Mouse (Mus musculus) myocyte (in vitro differentiated cells): ENCODE data around the gene Ahcyl2.

Experiments
- CEBPB ChIP-seq: IDR thresholded peaks from 2 replicates; pipeline ENCODE4 v1.6.1; 2011; ENCODE audit warnings: mild to moderate bottlenecking, moderate library complexity; ENCODE audit not compliant: poor library complexity, insufficient read depth, severe bottlenecking
- E2F4 ChIP-seq: IDR thresholded peaks from one replicate; pipeline ENCODE4 v1.6.1; 2011; ENCODE audit warnings: mild to moderate bottlenecking, control low read depth, moderate library complexity; ENCODE audit not compliant: insufficient read depth
- MAX ChIP-seq: IDR thresholded peaks from one replicate; pipeline ENCODE4 v1.6.1; 2011; ENCODE audit warnings: low read depth, mild to moderate bottlenecking, control low read depth
- MYOD1 ChIP-seq, 3 experiments: IDR thresholded peaks; one replicate each; pipeline ENCODE4 v1.6.1; 2011; ENCODE audit warnings: control low read depth in 2 of 3, low read depth in 2 of 3, mild to moderate bottlenecking in 2 of 3, moderate library complexity in 1 of 3; ENCODE audit not compliant: insufficient read length in 2 of 3, control insufficient read depth in 1 of 3
- MYOG ChIP-seq, 3 experiments: IDR thresholded peaks; one replicate each; pipeline ENCODE4 v1.6.1; 2011; ENCODE audit warnings: control low read depth in 2 of 3, low read depth in 2 of 3, mild to moderate bottlenecking in 2 of 3; ENCODE audit not compliant: insufficient read length in 2 of 3, control insufficient read depth in 1 of 3, insufficient read depth in 1 of 3
- POLR2A ChIP-seq: IDR thresholded peaks from one replicate; pipeline ENCODE4 v1.6.1; 2011; ENCODE audit warnings: low read depth, mild to moderate bottlenecking, control low read depth, moderate library complexity; ENCODE audit not compliant: insufficient read length
- POLR2AphosphoS2 ChIP-seq: IDR thresholded peaks from one replicate; pipeline ENCODE4 v1.6.1; 2011; ENCODE audit warnings: low read depth, control low read depth; ENCODE audit not compliant: insufficient read length
- SRF ChIP-seq: IDR thresholded peaks from one replicate; pipeline ENCODE4 v1.6.1; 2011; ENCODE audit warnings: low read depth; ENCODE audit not compliant: control insufficient read depth, insufficient read length
- TCF12 ChIP-seq: IDR thresholded peaks from one replicate; pipeline ENCODE4 v1.6.1; 2011; ENCODE audit warnings: mild to moderate bottlenecking, control low read depth; ENCODE audit not compliant: poor library complexity, insufficient read depth, severe bottlenecking
- TCF3 ChIP-seq: IDR thresholded peaks from one replicate; pipeline ENCODE4 v1.6.1; 2011; ENCODE audit warnings: low read depth, control low read depth; ENCODE audit not compliant: insufficient read length
- USF1 ChIP-seq: IDR thresholded peaks from one replicate; pipeline ENCODE4 v1.6.1; 2011; ENCODE audit warnings: low read depth, mild to moderate bottlenecking, control low read depth, moderate library complexity

DNA sequence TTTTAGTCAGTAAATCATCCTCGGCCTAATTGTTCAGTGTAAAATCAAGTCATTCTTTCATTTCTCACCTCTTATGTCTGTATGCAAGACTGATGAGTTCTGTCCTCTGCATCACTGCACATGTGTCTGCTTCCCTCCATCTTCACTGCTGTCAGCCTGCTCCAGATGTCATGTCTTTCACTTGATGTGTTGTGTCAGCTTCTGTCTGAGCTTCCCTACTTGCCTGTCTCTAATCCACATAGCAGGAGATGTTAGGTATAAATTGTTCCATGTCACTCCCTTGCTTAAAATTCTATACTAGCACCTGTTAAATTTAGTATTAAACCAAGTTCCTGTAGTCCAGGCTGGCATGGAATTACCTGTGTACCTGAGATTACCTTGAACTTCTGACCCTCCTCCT, 72.2 kb downstream of the Ahcyl2 start:
- TF ChIP-seq USF1 (no peak), POLR2A (no peak), MAX (no peak), CEBPB (no peak), MYOD1 (IDR thresholded peaks at IDR 0.05; ENCODE audit: control insufficient read depth in 1 of 3, insufficient read length in 2 of 3, low read depth in 2 of 3) (no peak), POLR2AphosphoS2 (no peak), MYOG (IDR thresholded peaks at IDR 0.05; ENCODE audit: control insufficient read depth in 1 of 3, insufficient read depth in 1 of 3, insufficient read length in 2 of 3, low read depth in 2 of 3) (no peak), TCF12 (no peak), E2F4 (no peak), SRF (no peak), TCF3 (no peak)
